Mouse (Mus musculus) cerebellum, postnatal 4 days (tissue): ENCODE results near the gene Smc1b.

ENCODE experiments used
- DNase-seq, 2 experiments: peaks; one replicate each; pipeline ENCODE4 v3.0.0; 2022; ENCODE audit warnings: low spot score in 2 of 2, mixed read lengths in 1 of 2

Smc1b gene

GRCm38 (mm10) chr15:85026197-85026596, 105.6 kb downstream of the Smc1b start:
- no peak for DNase-seq

DNA sequence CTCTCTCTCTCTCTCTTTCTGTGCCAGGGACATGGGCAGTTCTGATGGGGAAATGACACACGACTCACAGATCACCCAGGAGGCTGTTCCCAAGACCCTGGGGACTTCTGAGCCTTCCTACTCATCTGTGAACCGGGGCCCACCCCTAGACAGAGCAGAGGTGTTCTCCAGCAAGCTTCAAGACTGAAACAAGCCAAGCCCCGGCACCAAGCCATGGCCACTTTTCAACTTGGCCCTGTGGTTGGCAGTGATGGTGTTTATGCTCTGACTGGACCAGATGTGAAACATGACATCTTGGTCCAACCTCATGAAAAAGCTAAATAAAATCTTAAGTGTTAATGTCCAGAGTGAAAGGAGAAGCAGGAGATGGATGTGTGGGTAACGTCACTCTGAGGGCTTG, 109.6 kb downstream of the Smc1b start:
- DNase-seq: no peak

GRCm38 (mm10) chr15:85016951-85017664, 114.7 kb downstream of the Smc1b start, which contains the start of gene Upk3a:
Gene Upk3a, plus strand, starts transcription at chr15:85017141.
- DNase-seq: no peak

GRCm38 (mm10) chr15:85015771-85016170, 116.0 kb downstream of the Smc1b start:
- no peak for DNase-seq
